Mouse (Mus musculus): ENCODE results near the gene Rps28. TPM values are rescaled to one million over a fixed set of nuclear protein-coding genes. Genes with fewer than 3 reads are reported as not detected.

Gene Rps28
- polyA plus RNA-seq, 1 experiment from 2014 or later = 875 TPM

Other genes with a start within 250 kb of the Rps28 start
- gene Zfp414, start 195.5 kb downstream of the Rps28 start, polyA plus RNA-seq (2016; fragmentation: Nextera tagmentation; extraction: Ambion mirVana) = 40.0 and 40.4 TPM in 2 replicates
- 0.50 and 1.1 TPM in 2 replicates for gene Pram1, start 186.5 kb downstream of the Rps28 start, polyA plus RNA-seq (2016; fragmentation: Nextera tagmentation; extraction: Ambion mirVana)
- 428 and 475 TPM in 2 replicates for gene Hnrnpm, start 137.7 kb downstream of the Rps28 start, polyA plus RNA-seq (2016; fragmentation: Nextera tagmentation; extraction: Ambion mirVana)
- 44.7 and 47.1 TPM in 2 replicates for gene March2, start 105.9 kb downstream of the Rps28 start, polyA plus RNA-seq (2016; fragmentation: Nextera tagmentation; extraction: Ambion mirVana)
- 367 and 378 TPM in 2 replicates for gene Rab11b, start 64.0 kb downstream of the Rps28 start, polyA plus RNA-seq (2016; fragmentation: Nextera tagmentation; extraction: Ambion mirVana)
- 44.2 and 45.6 TPM in 2 replicates for gene Angptl4, start 42.7 kb downstream of the Rps28 start, polyA plus RNA-seq (2016; fragmentation: Nextera tagmentation; extraction: Ambion mirVana)
- 32.4 and 35.4 TPM in 2 replicates for gene Kank3, start 14.0 kb downstream of the Rps28 start, polyA plus RNA-seq (2016; fragmentation: Nextera tagmentation; extraction: Ambion mirVana)
- gene Ndufa7, start within 50 bp of the Rps28 start, polyA plus RNA-seq (2016; fragmentation: Nextera tagmentation; extraction: Ambion mirVana) = 421 and 479 TPM in 2 replicates
- 70.4 and 74.3 TPM in 2 replicates for gene Cd320, start 18.5 kb upstream of the Rps28 start, polyA plus RNA-seq (2016; fragmentation: Nextera tagmentation; extraction: Ambion mirVana)
- gene Gm7029, start 49.3 kb upstream of the Rps28 start, polyA plus RNA-seq (2016; fragmentation: Nextera tagmentation; extraction: Ambion mirVana) = not detected in 2 replicates
- gene Kifc1, start 66.1 kb upstream of the Rps28 start, polyA plus RNA-seq (2016; fragmentation: Nextera tagmentation; extraction: Ambion mirVana) = 4.9 and 6.4 TPM in 2 replicates
- 0.35 and 0.38 TPM in 2 replicates for gene Platr17, start 80.6 kb upstream of the Rps28 start, polyA plus RNA-seq (2016; fragmentation: Nextera tagmentation; extraction: Ambion mirVana)
- gene Daxx, start 84.9 kb upstream of the Rps28 start, polyA plus RNA-seq (2016; fragmentation: Nextera tagmentation; extraction: Ambion mirVana) = 70.1 and 72.8 TPM in 2 replicates
- 20.0 and 25.0 TPM in 2 replicates for gene Tapbp, start 91.3 kb upstream of the Rps28 start, polyA plus RNA-seq (2016; fragmentation: Nextera tagmentation; extraction: Ambion mirVana)
- gene Zbtb22, start 91.3 kb upstream of the Rps28 start, polyA plus RNA-seq (2016; fragmentation: Nextera tagmentation; extraction: Ambion mirVana) = 21.6 and 21.9 TPM in 2 replicates
- 60.9 and 64.8 TPM in 2 replicates for gene Rgl2, start 105.0 kb upstream of the Rps28 start, polyA plus RNA-seq (2016; fragmentation: Nextera tagmentation; extraction: Ambion mirVana)
- 184 and 192 TPM in 2 replicates for gene Pfdn6, start 115.8 kb upstream of the Rps28 start, polyA plus RNA-seq (2016; fragmentation: Nextera tagmentation; extraction: Ambion mirVana)
- gene Wdr46, start 116.1 kb upstream of the Rps28 start, polyA plus RNA-seq (2016; fragmentation: Nextera tagmentation; extraction: Ambion mirVana) = 44.9 and 49.6 TPM in 2 replicates
- 5.5 and 6.3 TPM in 2 replicates for gene B3galt4, start 126.9 kb upstream of the Rps28 start, polyA plus RNA-seq (2016; fragmentation: Nextera tagmentation; extraction: Ambion mirVana)
- 55.2 and 55.9 TPM in 2 replicates for gene Vps52, start 131.2 kb upstream of the Rps28 start, polyA plus RNA-seq (2016; fragmentation: Nextera tagmentation; extraction: Ambion mirVana)
- 1,303 and 1,336 TPM in 2 replicates for gene Rps18, start 131.4 kb upstream of the Rps28 start, polyA plus RNA-seq (2016; fragmentation: Nextera tagmentation; extraction: Ambion mirVana)
- 7.2 and 8.0 TPM in 2 replicates for gene H2-K1, start 175.8 kb upstream of the Rps28 start, polyA plus RNA-seq (2016; fragmentation: Nextera tagmentation; extraction: Ambion mirVana)
- gene Ring1, start 200.1 kb upstream of the Rps28 start, polyA plus RNA-seq (2016; fragmentation: Nextera tagmentation; extraction: Ambion mirVana) = 27.2 and 29.7 TPM in 2 replicates
- gene H2-Ke6, start 203.5 kb upstream of the Rps28 start, polyA plus RNA-seq (2016; fragmentation: Nextera tagmentation; extraction: Ambion mirVana) = 52.2 and 59.5 TPM in 2 replicates
- gene Slc39a7, start 207.1 kb upstream of the Rps28 start, polyA plus RNA-seq (2016; fragmentation: Nextera tagmentation; extraction: Ambion mirVana) = 191 and 193 TPM in 2 replicates
- gene Rxrb, start 207.2 kb upstream of the Rps28 start, polyA plus RNA-seq (2016; fragmentation: Nextera tagmentation; extraction: Ambion mirVana) = 69.9 and 72.6 TPM in 2 replicates
- 7.2 and 14.8 TPM in 2 replicates for gene Col11a2, start 214.9 kb upstream of the Rps28 start, polyA plus RNA-seq (2016; fragmentation: Nextera tagmentation; extraction: Ambion mirVana)